ENCODE assay signal across 20 mouse cellular contexts in the genomic region with DNA sequence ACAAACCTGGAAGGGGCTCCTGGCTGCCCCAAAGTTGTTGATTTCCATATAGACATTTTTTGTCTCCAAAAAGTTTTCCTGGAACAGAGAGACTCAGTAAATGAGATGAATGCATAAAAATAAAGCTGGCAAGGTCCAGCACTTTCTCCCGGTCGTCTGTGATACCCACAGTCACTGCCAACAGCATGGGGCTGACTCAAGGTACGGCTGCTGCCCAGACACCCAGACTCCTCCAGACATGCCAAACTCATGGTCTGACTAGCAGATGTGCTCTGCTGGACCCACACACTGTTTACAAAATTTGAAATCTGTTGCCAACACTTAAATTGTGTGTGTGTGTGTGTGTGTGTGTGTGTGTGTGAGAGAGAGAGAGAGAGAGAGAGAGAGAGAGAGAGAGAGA. TPM values are rescaled to one million over a fixed set of nuclear protein-coding genes. Genes with fewer than 3 reads are reported as not detected.
DNase-seq lines count a peak whose midpoint lies in the region; ATAC-seq and TF ChIP-seq lines count a peak whose summit lies in the region.
"Had no signal": no experiment of that assay in that cellular context is flagged by ENCODE, and none has a peak within 500 bp of the region (broad histone marks: within the 10 kb centered on the region; RNA-seq: fewer than 3 reads in every experiment).

No protein-coding gene starts in this region.

- H3K27me3 ChIP-seq in heart, postnatal 0 days (ENCODE audit: control insufficient read depth, insufficient read depth, low read length): no peaks in the 10 kb centered on the region
- H3K27me3 ChIP-seq: embryonic facial prominence, embryonic 13.5 days; hindbrain, embryonic 15.5 days; limb, embryonic 12.5 days; midbrain, embryonic 15.5 days had no signal

- H3K36me3 ChIP-seq in heart, postnatal 0 days (replicated peaks; ENCODE audit: control insufficient read depth, insufficient read depth, low read length): no peaks in the 10 kb centered on the region
- H3K36me3 ChIP-seq: embryonic facial prominence, embryonic 13.5 days; hindbrain, embryonic 15.5 days; limb, embryonic 12.5 days; midbrain, embryonic 15.5 days had no signal

- no peak overlapping the region for H3K4me3 ChIP-seq in heart, postnatal 0 days (ENCODE audit: low read depth, low read length)
- H3K4me3 ChIP-seq: embryonic facial prominence, embryonic 13.5 days; heart, adult 2 months; hindbrain, embryonic 15.5 days; limb, embryonic 12.5 days; midbrain, embryonic 15.5 days had no signal

- intact Hi-C loops in heart, postnatal 36 days (cut with DNase I): no loop called here

- DNase-seq in cerebellum, postnatal 10 days: peak; percentile 53 to 66
- no peak for DNase-seq in heart, postnatal 0 days (ENCODE audit: low spot score)
- no peak for DNase-seq in heart, postnatal 36 days
- DNase-seq in right cerebral cortex, postnatal 10 days (ENCODE audit: low spot score in 2 of 2): peak; percentile 32 to 33
- DNase-seq in right cerebral cortex, postnatal 4 days: no peak
- peak; percentile 43 for DNase-seq in skeletal muscle tissue, adult 2 months (ENCODE audit: low read depth, low spot score)
- DNase-seq in thymus, postnatal 10 days (ENCODE audit: low spot score in 2 of 2): no peak
- DNase-seq: cerebellum, adult 11-12 months; thymus, postnatal 36 days had no signal

- no peak for ATAC-seq in cerebellum, adult (ENCODE audit: insufficient number of reproducible peaks, low FRiP score, low TSS enrichment)
- ATAC-seq in heart, postnatal 0 days (ENCODE audit: insufficient read depth, low read depth): 0 out of 2 replicates have a peak, but pooled peaks have one; percentile 33
- ATAC-seq: intestine, postnatal 0 days; lung, postnatal 0 days; midbrain, embryonic 15.5 days had no signal

- no peaks in the 10 kb centered on the region for H3K9me3 ChIP-seq in heart, postnatal 0 days (replicated peaks; ENCODE audit: control insufficient read depth, low read length)
- H3K9me3 ChIP-seq: embryonic facial prominence, embryonic 13.5 days; hindbrain, embryonic 15.5 days; limb, embryonic 12.5 days; midbrain, embryonic 15.5 days had no signal

- no peak for TF ChIP-seq CTCF in heart, postnatal 0 days (IDR thresholded peaks at IDR 0.05; ENCODE audit: low read depth)

- TF ChIP-seq EP300 in heart, postnatal 0 days (IDR thresholded peaks at IDR 0.05; ENCODE audit: low read depth): no peak

- H3K4me1 ChIP-seq in heart, postnatal 0 days (ENCODE audit: control insufficient read depth, insufficient read depth): peaks cover 6% of the 10 kb centered on the region; the same call in 1 of the 2 replicates
- H3K4me1 ChIP-seq: embryonic facial prominence, embryonic 13.5 days; hindbrain, embryonic 15.5 days; limb, embryonic 12.5 days; midbrain, embryonic 15.5 days had no signal

- no peak overlapping the region for H3K4me2 ChIP-seq in heart, postnatal 0 days (ENCODE audit: low read depth, low read length)
- H3K4me2 ChIP-seq: embryonic facial prominence, embryonic 13.5 days; hindbrain, embryonic 15.5 days; limb, embryonic 12.5 days; midbrain, embryonic 15.5 days had no signal

- 40% methylated on average over 3 of the region's 3 CpGs for WGBS in heart, postnatal 0 days

- no peak overlapping the region for H3K27ac ChIP-seq in heart, postnatal 0 days (ENCODE audit: low read depth)
- H3K27ac ChIP-seq: embryonic facial prominence, embryonic 13.5 days; heart, adult 2 months; hindbrain, embryonic 15.5 days; kidney, postnatal 0 days; limb, embryonic 12.5 days; liver, embryonic 14.5 days; midbrain, embryonic 15.5 days; stomach, postnatal 0 days had no signal

- no peak overlapping the region for H3K9ac ChIP-seq in heart, postnatal 0 days (replicated peaks; ENCODE audit: low read depth, low read length)
- H3K9ac ChIP-seq: embryonic facial prominence, embryonic 13.5 days; hindbrain, embryonic 15.5 days; limb, embryonic 12.5 days; liver, embryonic 14.5 days; midbrain, embryonic 15.5 days had no signal

RNA-seq across cellular contexts. Expression of a gene that starts 14.4 kb away (rescaled TPM):
- 53.5 and 75.6 TPM in 2 replicates for total RNA-seq in heart, postnatal 0 days (2014; rRNA removed; ENCODE audit: low replicate concordance)
- polyA plus RNA-seq in heart, postnatal 0 days (2015; fragmentation: Nextera tagmentation; extraction: Ambion mirVana): 33.6 and 34.1 TPM in 2 replicates
- total RNA-seq in heart, postnatal 36 days (2021): 10 to 100 TPM; 53.7 to 55.6 TPM

Comparison
In these comparisons a context has a peak if more than half of its experiments do, and no peak if none do; other contexts are left out.
1. DNase-seq: peak in cerebellum, postnatal 10 days (2 of 2), right cerebral cortex, postnatal 10 days (2 of 2) and skeletal muscle tissue, adult 2 months (single experiment); none in heart, postnatal 0 days (single experiment), heart, postnatal 36 days (0 of 2), right cerebral cortex, postnatal 4 days (single experiment) and thymus, postnatal 10 days (0 of 2).